Mouse (Mus musculus): ENCODE measurements around the gene Gabpb1. TPM values are rescaled to one million over a fixed set of nuclear protein-coding genes. Genes with fewer than 3 reads are reported as not detected.

The Gabpb1 gene
- total RNA-seq (2012; rRNA removed): 19.0 and 21.8 TPM in 2 replicates

DNA sequence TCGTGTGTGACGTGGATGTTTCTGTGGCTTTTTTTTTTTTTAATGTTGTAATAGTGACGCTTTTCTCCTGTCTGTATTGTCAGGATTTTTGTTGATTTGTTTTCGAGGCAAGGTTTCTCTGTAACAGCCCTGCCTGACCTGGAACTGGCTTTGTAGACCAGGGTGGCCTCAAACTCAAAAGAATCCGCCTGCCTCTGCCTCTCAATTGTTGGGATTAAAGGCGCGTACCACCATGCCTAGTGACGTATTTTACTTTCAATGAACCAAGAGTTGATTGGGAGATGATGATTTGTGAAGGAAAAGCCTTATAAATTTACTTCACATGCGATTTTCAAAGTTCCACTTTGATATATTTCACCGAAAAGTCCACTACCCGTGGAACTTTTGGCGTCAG, at the start of gene Gabpb1:
Gene Gabpb1 (minus strand): TSS at position 216 of the 394 bp plus-strand sequence.
- no peaks in the 10 kb centered on the region for H3K36me3 ChIP-seq (ENCODE audit: control insufficient read depth, insufficient read depth, low read length, poor library complexity, severe bottlenecking)
- peak within 1 kb of the TSS; percentile 99 for H3K9ac ChIP-seq (ENCODE audit: insufficient read depth, low read depth, low read length, poor library complexity, severe bottlenecking)
- peaks cover 2 to 3% of the 10 kb centered on the region in 2 experiments; a peak in 2 of 4 replicates for H3K4me1 ChIP-seq (ENCODE audit: control insufficient read depth in 2 of 2, insufficient read depth in 2 of 2, low read length in 2 of 2, poor library complexity in 1 of 2)
- peak within 1 kb of the TSS; percentile 84 to 85 for H3K4me3 ChIP-seq (ENCODE audit: insufficient read depth in 1 of 2, low read depth in 1 of 2, low read length in 2 of 2, poor library complexity in 1 of 2, severe bottlenecking in 1 of 2)
- in situ Hi-C loops (cut with MboI; ENCODE audit: low sequenced_read_pairs in 2 of 2, unreplicated experiment in 2 of 2): no loop called here
- no peaks in the 10 kb centered on the region for H3K9me3 ChIP-seq (ENCODE audit: control insufficient read depth, insufficient read depth, low read depth, low read length)
- TF ChIP-seq MAFK (IDR thresholded peaks at IDR 0.05; ENCODE audit: insufficient read depth, low read depth, low read length) (no peak), CHD2 (IDR thresholded peaks at IDR 0.05; ENCODE audit: low read depth, low read length) (no peak), ZC3H11A (IDR thresholded peaks at IDR 0.05; ENCODE audit: borderline replicate concordance, low read depth, low read length) (no peak), ZNF384 (IDR thresholded peaks at IDR 0.05; ENCODE audit: low read depth, low read length) (0 out of 2 replicates have a peak, but pooled peaks have one; percentile 38), HCFC1 (IDR thresholded peaks at IDR 0.05; ENCODE audit: borderline replicate concordance, insufficient read depth, low read length) (no peak; the same call in 1 of the 2 replicates)
- no peak for DNase-seq (ENCODE audit: low read depth, low spot score)
- peak within 1 kb of the TSS; percentile 99 for H3K27ac ChIP-seq (ENCODE audit: insufficient read depth, low read depth, low read length, poor library complexity, severe bottlenecking)

DNA sequence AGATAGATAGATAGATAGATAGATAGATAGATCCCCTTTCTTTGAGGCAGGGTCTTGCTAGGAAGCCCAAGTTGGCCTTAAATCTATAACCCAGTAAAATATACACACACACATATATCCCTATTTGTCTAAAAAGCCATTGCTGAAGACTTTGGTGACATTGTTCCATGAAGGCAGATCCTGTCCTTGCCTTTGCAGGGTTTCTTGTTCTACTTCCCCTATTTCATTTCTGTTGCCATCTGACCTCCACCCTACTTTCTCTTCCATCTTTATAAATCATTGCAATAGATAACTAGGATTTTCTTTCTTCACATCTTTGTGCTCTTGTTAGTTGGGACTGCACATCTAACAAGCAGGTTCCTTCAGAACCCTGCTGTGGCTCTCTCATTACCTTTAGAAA, 36.8 kb upstream of the Gabpb1 start:
- no peak overlapping the region for H3K9ac ChIP-seq (ENCODE audit: insufficient read depth, low read depth, low read length, poor library complexity, severe bottlenecking)
- no peaks in the 10 kb centered on the region for H3K9me3 ChIP-seq (ENCODE audit: control insufficient read depth, insufficient read depth, low read depth, low read length)
- no peak overlapping the region for H3K4me3 ChIP-seq (ENCODE audit: insufficient read depth in 1 of 2, low read depth in 1 of 2, low read length in 2 of 2, poor library complexity in 1 of 2, severe bottlenecking in 1 of 2)
- H3K4me1 ChIP-seq (ENCODE audit: control insufficient read depth in 2 of 2, insufficient read depth in 2 of 2, low read length in 2 of 2, poor library complexity in 1 of 2): peaks cover 0 to 2% of the 10 kb centered on the region in 2 experiments; a peak in 2 of 4 replicates
- in situ Hi-C loops (cut with MboI; ENCODE audit: low sequenced_read_pairs in 2 of 2, unreplicated experiment in 2 of 2): no loop called here
- no peak for TF ChIP-seq CHD2 (IDR thresholded peaks at IDR 0.05; ENCODE audit: low read depth, low read length)
- no peak for TF ChIP-seq ZNF384 (IDR thresholded peaks at IDR 0.05; ENCODE audit: low read depth, low read length)
- TF ChIP-seq ZC3H11A (IDR thresholded peaks at IDR 0.05; ENCODE audit: borderline replicate concordance, low read depth, low read length): no peak
- TF ChIP-seq HCFC1 (IDR thresholded peaks at IDR 0.05; ENCODE audit: borderline replicate concordance, insufficient read depth, low read length): no peak
- TF ChIP-seq MAFK (IDR thresholded peaks at IDR 0.05; ENCODE audit: insufficient read depth, low read depth, low read length): no peak
- H3K27ac ChIP-seq (ENCODE audit: insufficient read depth, low read depth, low read length, poor library complexity, severe bottlenecking): no peak overlapping the region
- no peaks in the 10 kb centered on the region for H3K36me3 ChIP-seq (ENCODE audit: control insufficient read depth, insufficient read depth, low read length, poor library complexity, severe bottlenecking)
- no peak for DNase-seq (ENCODE audit: low read depth, low spot score)

DNA sequence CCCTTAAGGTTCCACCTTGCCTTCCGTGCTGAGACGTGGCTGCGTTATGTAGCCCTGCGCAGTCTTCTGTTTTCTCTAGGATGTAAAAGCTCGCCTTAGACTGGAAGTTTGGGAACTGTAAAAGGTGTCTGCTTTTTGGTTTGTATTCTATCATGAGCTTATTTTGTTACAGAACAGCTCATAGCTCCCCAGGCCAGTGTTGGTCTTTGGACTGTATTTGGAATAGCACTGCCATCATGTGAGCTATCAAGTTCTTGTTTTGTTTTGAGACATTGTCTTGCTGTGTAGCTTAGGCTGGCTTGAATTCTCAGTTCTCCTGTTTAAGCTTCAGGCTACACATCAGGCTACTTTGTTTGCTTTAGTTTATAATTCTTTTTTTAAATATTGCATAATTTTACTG, 36.4 kb upstream of the Gabpb1 start:
- no peak overlapping the region for H3K9ac ChIP-seq (ENCODE audit: insufficient read depth, low read depth, low read length, poor library complexity, severe bottlenecking)
- no peaks in the 10 kb centered on the region for H3K36me3 ChIP-seq (ENCODE audit: control insufficient read depth, insufficient read depth, low read length, poor library complexity, severe bottlenecking)
- H3K4me3 ChIP-seq (ENCODE audit: insufficient read depth in 1 of 2, low read depth in 1 of 2, low read length in 2 of 2, poor library complexity in 1 of 2, severe bottlenecking in 1 of 2): no peak overlapping the region
- no peak overlapping the region for H3K27ac ChIP-seq (ENCODE audit: insufficient read depth, low read depth, low read length, poor library complexity, severe bottlenecking)
- in situ Hi-C loops (cut with MboI; ENCODE audit: low sequenced_read_pairs in 2 of 2, unreplicated experiment in 2 of 2): no loop called here
- H3K9me3 ChIP-seq (ENCODE audit: control insufficient read depth, insufficient read depth, low read depth, low read length): no peaks in the 10 kb centered on the region
- TF ChIP-seq CHD2 (IDR thresholded peaks at IDR 0.05; ENCODE audit: low read depth, low read length) (no peak), MAFK (IDR thresholded peaks at IDR 0.05; ENCODE audit: insufficient read depth, low read depth, low read length) (no peak), ZNF384 (IDR thresholded peaks at IDR 0.05; ENCODE audit: low read depth, low read length) (no peak), ZC3H11A (IDR thresholded peaks at IDR 0.05; ENCODE audit: borderline replicate concordance, low read depth, low read length) (no peak), HCFC1 (IDR thresholded peaks at IDR 0.05; ENCODE audit: borderline replicate concordance, insufficient read depth, low read length) (no peak)
- no peak for DNase-seq (ENCODE audit: low read depth, low spot score)
- H3K4me1 ChIP-seq (ENCODE audit: control insufficient read depth in 2 of 2, insufficient read depth in 2 of 2, low read length in 2 of 2, poor library complexity in 1 of 2): peaks cover 2% of the 10 kb centered on the region in 2 experiments; a peak in 2 of 4 replicates

DNA sequence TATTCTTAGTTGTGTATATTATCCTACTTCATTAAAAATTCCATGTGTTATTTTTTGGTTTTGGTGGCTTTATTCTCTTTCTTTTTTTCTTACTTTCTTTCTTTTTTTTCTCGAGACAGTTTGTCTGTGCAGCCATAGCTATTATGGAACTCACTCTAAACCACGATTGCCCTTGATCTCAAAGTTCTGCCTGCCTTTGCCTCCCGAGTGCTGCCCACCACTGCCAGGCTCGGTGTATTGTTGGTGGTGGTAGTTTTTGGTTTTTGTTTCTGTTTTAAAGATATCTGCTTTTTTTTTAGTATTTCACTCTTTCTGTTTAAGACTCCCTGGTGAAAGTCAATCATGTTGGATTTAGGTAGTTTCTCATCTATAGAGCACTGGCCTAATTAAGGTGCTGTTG, 32.2 kb upstream of the Gabpb1 start:
- Histone ChIP-seq H3K9me3 (ENCODE audit: control insufficient read depth, insufficient read depth, low read depth, low read length) (no peaks in the 10 kb centered on the region), H3K27ac (ENCODE audit: insufficient read depth, low read depth, low read length, poor library complexity, severe bottlenecking) (no peak overlapping the region), H3K4me1 (ENCODE audit: control insufficient read depth in 2 of 2, insufficient read depth in 2 of 2, low read length in 2 of 2, poor library complexity in 1 of 2) (peaks cover 2% of the 10 kb centered on the region in 2 experiments; a peak in 2 of 4 replicates), H3K9ac (ENCODE audit: insufficient read depth, low read depth, low read length, poor library complexity, severe bottlenecking) (no peak overlapping the region), H3K36me3 (ENCODE audit: control insufficient read depth, insufficient read depth, low read length, poor library complexity, severe bottlenecking) (no peaks in the 10 kb centered on the region), H3K4me3 (ENCODE audit: insufficient read depth in 1 of 2, low read depth in 1 of 2, low read length in 2 of 2, poor library complexity in 1 of 2, severe bottlenecking in 1 of 2) (peak overlapping the region in 1 of 2 experiments; percentile 87; a peak in 2 of 4 replicates)
- TF ChIP-seq ZNF384 (IDR thresholded peaks at IDR 0.05; ENCODE audit: low read depth, low read length) (no peak), ZC3H11A (IDR thresholded peaks at IDR 0.05; ENCODE audit: borderline replicate concordance, low read depth, low read length) (no peak), HCFC1 (IDR thresholded peaks at IDR 0.05; ENCODE audit: borderline replicate concordance, insufficient read depth, low read length) (no peak), MAFK (IDR thresholded peaks at IDR 0.05; ENCODE audit: insufficient read depth, low read depth, low read length) (no peak), CHD2 (IDR thresholded peaks at IDR 0.05; ENCODE audit: low read depth, low read length) (no peak)
- no peak for DNase-seq (ENCODE audit: low read depth, low spot score)
- in situ Hi-C loops (cut with MboI; ENCODE audit: low sequenced_read_pairs in 2 of 2, unreplicated experiment in 2 of 2): no loop called here
